Mouse (Mus musculus) left cerebral cortex, adult 8-10 months (tissue): ENCODE measurements at regions not wholly inside any gene's neighbourhood (a gene's known extent, or its start where the extent isn't known, plus 50 kb on each side); places are given as distances from the start of the nearest gene placed in this dataset.
A peak's percentile ranks its signal among the peaks of the same experiment; 100 is the strongest.
"Not testable (repeated sequence)": the region's sequence is repeated elsewhere in the genome, so short reads cannot be mapped to it uniquely, and the experiment has no call there.

Experiments used
- DNase-seq, 2 experiments: peaks; one replicate each; pipeline ENCODE4 v3.0.0; 2022; ENCODE audit warnings: low spot score in 2 of 2

DNA sequence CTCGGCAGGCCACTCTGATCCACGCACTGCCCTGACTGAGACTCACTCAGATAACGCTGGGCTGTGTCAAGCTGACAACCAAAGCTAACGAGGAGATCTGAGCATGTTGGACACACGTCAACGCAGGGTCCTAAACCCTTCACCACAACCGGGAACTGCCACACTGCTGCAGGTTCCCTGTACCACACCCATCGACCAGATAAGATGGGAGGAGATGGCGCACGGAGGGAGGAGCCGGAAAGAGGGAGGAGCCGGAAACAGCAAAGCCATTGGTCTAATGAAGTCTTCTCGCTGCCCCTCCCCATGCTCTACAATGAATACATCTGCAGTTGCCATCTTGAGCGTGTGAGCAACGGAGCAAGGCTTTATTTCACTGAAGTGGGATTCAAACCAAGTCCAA lies 182.9 kb upstream of the Rpl38 start:
- no peak for DNase-seq

DNA sequence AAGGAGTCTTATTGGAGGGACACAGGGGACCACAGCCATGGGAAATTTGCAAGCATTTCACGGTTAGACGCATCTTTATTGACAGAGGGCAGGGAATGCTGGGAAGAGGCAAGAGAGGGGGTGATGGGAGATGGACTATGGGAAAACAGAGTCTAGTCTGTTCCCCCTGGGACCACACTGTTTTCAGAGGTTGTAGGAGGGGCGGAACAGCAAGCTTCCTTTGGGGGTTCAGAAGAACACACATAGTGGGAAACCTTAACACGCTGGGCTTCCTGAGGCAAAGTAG lies 183.7 kb upstream of the Rpl38 start:
- no peak for DNase-seq

DNA sequence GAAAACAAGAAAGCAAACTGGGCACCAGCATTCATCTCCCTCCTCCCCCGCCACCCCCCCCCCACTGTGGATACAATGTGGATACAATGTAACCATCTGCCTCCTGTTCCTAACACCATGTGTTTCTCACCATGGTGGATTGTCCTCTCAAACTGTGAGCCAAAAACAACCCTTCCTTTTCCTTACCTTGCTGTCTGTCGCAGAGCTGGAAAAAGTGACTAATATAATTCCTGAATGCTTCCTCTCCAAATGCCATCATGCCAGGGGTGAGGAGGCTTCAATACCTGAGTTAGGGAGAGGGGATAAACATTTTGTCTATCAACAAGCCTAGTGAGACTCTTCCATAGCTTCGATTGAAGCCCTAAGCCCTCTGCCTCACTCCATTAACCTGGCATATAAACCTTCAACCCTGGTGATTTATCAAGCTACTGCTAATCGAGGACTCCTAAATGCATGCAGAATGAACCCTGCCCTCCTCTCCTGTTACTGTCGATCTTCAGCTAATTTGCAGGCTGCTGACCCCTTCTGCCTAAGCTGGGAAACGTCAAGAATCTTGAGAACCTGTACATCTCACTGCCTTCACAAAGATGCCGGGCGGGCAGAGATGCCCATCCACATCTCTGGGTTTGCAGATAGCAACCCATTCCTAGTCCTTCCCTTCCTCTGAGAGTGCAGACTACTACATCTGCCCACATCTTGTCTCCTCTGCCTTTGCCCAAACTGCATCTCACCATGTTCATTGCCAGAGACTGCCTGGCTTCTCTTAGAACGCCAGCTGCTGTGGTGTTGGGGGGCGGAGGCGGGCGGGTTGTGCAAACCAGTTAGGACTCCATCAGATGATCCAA lies 184.3 kb upstream of the Rpl38 start:
- peak in 1 of 2 experiments; percentile 48 for DNase-seq

DNA sequence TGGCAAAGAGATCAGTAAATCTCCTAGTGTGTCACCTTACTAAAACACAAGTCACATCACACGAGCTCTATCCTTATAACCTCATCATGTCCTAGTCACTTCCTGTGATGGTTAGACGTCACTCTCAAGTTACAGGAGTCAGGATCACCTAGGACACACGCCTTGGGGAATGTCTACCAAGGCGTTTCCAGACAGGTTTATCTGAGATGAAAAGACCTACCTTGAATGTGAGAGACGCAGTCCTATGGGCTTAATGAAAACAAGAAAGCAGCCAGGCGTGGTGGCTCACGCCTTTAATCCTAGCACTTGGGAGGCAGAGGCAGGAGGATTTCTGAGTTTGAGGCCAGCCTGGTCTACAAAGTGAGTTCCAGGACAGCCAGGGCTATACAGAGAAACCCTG lies 185.0 kb upstream of the Rpl38 start:
- not testable (repeated sequence) for DNase-seq

DNA sequence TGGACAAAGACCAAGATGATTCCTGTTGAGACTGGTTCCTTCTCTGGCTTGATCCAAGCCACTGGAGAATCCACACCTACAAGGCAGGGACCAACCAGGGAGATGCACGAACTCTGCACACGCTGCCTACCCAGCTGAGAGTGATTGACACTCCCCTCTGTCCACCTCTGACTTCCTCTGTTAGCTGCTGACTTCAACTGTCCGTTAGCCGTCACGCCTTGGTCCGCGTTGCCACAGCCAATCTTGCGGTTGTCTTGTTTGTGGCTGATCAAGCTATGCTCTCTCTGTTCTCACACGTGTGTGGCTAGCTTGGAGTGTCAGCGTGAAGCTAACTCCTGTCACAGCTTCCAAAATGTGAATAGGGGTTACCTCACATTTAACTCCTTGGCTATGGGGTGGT lies 186.3 kb upstream of the Rpl38 start:
- no peak for DNase-seq

DNA sequence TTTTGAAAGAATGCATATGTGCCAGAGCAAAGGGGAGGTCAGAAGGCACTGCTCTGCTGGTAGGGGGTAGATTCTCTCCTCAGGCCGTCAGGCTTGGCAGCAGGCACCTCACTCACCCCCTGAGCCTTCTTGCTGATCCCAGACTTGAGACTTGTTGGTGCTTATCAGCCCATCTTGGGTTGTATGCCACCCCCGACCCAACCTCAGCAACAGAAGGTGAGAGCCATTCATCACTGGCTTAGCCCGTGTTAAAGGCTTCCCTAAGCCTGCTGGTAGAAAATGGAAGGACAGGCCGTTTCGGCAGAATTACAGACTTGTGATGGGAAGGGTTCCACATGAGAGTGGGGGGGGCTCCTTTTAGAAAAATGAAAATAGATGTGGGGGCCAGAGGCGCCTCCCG lies 187.3 kb upstream of the Rpl38 start:
- DNase-seq, result no peak

GRCm38 (mm10) chr11:114480119-114480540 lies 188.2 kb upstream of the Rpl38 start:
- DNase-seq, result peak in 1 of 2 experiments; percentile 36

DNA sequence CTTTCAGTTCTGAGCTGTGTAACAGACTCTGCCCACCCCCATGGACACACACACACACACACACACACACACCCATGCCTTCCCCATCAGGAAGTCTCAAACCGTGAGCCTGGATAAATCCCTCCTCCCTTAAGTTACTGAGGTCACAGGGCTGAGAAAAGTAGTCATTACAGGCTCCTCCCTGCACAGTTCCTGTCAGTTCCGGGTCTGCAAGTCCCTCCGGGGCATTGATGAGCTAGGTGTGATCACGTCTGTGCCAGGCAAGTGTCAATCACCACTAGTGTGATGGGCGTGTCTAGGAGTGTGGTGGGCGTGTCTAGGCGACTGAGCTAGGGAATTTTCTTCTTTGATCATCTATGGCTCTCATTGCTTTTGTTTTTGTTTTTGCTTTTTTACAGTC lies 189.6 kb upstream of the Rpl38 start:
- no peak for DNase-seq

GRCm38 (mm10) chr11:114477365-114477764 lies 191.0 kb upstream of the Rpl38 start:
- DNase-seq, result no peak

DNA sequence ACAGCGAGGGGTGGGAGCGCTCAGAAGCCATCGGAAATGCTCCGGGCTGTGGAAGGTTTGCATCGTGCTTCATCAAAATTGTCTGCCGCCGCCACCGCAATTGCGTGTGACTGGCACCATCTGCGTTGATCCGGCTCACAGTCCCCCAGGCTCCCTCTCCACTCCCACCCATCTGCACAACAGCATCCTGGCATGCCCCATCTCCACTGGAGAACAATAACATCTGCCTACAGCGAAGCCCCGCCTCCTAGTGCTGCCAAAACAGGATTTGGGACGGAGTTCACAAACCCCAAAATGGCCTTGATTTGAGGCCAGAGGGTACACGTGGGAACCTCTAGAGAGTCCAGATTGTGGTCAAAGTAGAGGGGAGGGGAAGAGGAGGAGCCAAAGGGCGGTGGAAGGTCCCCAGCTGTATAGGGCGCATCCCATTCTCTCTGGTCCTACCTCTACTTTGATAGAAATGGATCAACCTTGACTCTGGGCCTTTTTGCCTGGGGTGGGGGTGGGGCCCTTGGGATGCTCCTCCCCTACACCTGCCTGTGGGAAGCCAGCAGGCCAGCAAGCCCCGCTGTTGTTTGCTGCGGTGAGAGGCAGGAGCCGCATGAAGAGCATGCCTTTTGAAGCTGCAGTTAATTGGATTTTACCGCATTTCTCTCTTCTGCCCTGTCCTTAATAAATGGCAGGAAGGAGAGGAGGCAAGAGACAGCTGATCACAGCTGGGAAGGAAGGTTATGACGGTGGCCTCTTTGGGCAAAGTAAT lies 195.6 kb upstream of the Rpl38 start:
- peak in 1 of 2 experiments; percentile 33 for DNase-seq

- peak; percentile 30 to 71 for DNase-seq
Measured at GRCm38 (mm10) chr11:114468394-114468793, 199.9 kb upstream of the Rpl38 start.

DNA sequence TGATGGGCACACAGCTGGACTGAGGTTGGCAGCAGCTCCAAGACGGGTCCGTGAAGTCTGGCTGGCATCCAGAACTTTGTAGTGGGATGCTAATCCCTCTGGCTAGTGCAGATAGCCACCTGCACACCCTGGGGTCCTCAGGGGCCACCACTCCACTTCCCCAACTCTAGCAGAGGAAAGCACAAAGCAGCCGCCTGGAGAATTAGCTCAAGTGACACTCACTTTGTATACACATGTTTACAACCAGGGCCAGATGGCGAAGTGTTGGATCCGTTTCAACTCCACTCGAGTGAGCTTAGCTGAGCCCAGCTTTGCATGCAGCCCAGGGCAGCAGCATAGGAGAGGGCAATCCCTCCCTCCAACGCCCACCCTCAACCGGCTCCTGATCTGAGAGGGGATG lies 200.5 kb upstream of the Rpl38 start:
- peak; percentile 32 to 44 for DNase-seq

DNA sequence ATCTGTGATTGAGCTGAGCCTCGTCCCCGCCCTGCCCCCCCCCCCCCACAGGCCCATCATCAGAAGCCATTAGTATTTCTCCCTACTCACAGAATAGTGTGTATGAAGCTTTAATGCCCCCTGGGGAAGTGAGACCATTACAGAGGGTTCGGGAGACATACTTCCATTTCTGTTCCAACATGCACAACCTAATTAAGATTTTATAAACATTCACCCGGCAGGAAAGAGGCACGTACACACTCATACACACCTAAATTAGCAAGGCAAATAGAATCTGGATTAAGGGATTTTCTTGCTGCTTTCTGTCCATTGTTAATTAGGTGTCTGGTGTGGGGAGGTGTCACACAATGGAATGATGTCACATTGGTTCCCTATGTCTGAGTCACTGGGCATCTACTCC lies 202.8 kb upstream of the Rpl38 start:
- no peak for DNase-seq

- no peak for DNase-seq
Measured at GRCm38 (mm10) chr11:114462755-114463374, 205.5 kb upstream of the Rpl38 start.

- DNase-seq, result no peak
Measured at GRCm38 (mm10) chr11:114454876-114455330, 213.4 kb upstream of the Rpl38 start.

- DNase-seq, result peak in 1 of 2 experiments; percentile 70
Measured at GRCm38 (mm10) chr11:114448776-114449401, 219.4 kb upstream of the Rpl38 start.

GRCm38 (mm10) chr11:114447461-114447847 lies 220.9 kb upstream of the Rpl38 start:
- DNase-seq, result no peak

DNA sequence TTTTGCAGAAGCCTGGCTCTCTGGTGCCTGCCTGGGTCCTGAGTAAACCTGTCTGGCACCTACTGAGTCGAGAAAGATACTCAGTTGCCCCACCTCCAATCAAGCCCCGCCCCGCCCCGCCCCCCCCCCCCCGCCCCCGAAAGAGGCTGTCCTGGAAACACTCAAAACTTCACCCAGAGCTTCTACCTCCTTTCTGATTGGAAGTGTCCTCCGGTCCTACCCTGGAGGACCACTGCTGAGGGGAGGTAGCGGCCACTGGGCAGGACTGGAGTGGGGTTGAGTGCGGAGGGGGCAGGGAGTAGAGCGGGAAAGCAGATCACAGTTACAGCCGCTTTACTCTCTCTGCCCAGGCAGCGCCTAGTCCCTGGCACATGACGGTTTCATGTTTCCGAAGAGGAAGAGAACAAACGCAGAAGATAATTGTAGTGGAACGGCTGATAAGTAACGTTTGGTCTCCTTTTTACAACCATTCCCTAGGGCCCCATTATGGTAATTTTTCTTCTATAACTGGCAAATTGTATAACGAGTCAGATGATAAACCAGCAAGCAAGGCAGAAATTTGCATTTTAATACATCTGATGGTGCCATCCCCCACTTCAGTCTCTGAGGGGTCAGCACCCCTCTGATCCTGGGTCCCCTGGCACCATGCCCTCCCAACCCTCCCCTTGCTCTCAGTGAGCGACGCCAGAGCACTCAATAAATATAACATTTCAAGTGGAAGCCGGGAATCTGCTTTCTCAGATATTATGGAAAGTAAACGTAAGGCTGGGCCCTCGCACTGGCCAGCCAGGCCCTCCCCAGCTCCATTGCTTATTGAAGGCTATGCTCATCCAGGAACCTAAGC lies 221.5 kb upstream of the Rpl38 start:
- no peak for DNase-seq

DNA sequence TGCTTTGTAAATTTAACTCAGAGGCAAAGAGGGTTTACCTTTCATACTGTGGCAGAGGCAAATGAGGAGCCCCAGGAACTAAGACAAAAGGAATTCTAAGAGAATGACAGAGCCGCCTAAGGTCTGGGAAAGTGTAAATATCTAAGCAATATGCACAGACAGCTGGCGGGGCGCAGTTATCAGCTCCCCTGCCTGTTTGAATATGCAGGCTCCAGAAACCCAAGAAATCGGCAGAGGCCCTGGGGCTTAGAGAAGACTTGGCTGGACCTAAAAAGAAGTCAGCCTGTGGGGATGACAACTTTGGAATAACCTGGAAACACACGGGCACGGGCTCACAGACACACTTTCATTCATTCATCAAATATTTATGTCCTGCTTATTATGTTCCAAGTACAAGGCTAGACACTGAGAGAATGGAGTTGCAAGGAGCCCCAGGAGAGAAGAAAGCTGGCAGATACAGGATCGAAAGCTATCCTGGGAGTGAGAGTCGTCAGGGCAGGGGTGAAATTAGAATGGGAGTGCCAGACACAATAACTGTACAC lies 222.2 kb upstream of the Rpl38 start:
- DNase-seq, result no peak

DNA sequence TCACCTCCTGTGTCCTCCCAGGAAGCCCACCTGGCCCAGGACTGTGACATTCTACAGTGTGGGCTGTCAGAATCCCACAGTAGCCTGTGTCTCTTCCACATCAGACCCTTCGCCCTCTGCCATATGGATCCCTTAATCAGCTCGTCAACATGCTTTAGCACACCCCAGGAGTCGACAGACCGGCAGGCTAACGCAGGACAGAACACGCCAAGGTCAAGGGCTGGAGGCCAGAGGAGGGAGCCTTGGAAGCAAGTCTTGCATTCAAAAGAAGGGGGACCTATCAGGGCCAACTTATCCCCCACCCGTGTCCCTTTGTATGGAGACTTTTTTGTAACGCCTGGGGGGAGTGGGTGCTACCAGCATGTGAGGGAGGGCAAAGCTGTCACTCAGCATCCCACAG lies 224.1 kb upstream of the Rpl38 start:
- DNase-seq, result no peak

DNA sequence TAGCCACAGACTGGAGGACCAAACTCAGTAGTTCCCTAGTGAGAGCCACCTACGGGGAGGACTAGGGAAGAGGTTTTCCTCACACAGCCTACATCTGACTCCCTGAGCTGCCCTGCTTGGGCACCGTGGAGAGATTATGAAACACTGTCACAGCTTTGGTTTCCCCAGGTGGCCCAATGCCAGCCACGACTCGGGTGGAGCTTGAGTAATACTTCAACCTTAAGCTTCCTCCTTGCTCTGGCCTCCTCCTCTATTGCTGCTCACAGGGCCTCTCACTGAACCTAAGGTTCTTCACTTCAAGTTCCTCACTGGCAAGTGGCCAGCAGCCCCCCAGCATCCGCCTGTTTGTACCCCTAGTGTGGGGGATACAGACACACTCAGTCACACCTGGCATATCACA lies 224.9 kb upstream of the Rpl38 start:
- DNase-seq, result no peak
